In genomic region chr10:42278307-42278850, GRCm38 (mm10) we compare ENCODE assay signal across 8 mouse cellular contexts. TPM values are rescaled to one million over a fixed set of nuclear protein-coding genes. Genes with fewer than 3 reads are reported as not detected.
A peak's percentile ranks its signal among the peaks of the same experiment; 100 is the strongest.
DNase-seq lines count a peak whose midpoint lies in the region; ATAC-seq and TF ChIP-seq lines count a peak whose summit lies in the region.

No protein-coding gene starts in this region.

- H3K9ac ChIP-seq in liver, embryonic 12.5 days: peak overlapping the region; percentile 99

- WGBS in thymus, adult 2 months: 5% methylated on average over 38 of the region's 38 CpGs
- 3% methylated on average over 38 of the region's 38 CpGs for WGBS in liver, embryonic 12.5 days (ENCODE audit: insufficient replicate concordance)

- peaks cover 5% of the 10 kb centered on the region for H3K27me3 ChIP-seq in erythroblast, embryonic 14.5 days (ENCODE audit: control insufficient read depth)
- H3K27me3 ChIP-seq in thymus, adult 2 months (ENCODE audit: control insufficient read depth, insufficient read depth, low read length): no peaks in the 10 kb centered on the region
- no peaks in the 10 kb centered on the region; the same call in 1 of the 2 replicates for H3K27me3 ChIP-seq in liver, embryonic 12.5 days (replicated peaks)

- ATAC-seq in erythroblast, adult 5-6 weeks (replicated peaks; ENCODE audit: low FRiP score, poor library complexity, severe bottlenecking): no peak
- no peak for ATAC-seq in liver, embryonic 12.5 days

- H3K4me2 ChIP-seq in liver, embryonic 12.5 days: peak overlapping the region; percentile 98

- H3K9me3 ChIP-seq in erythroblast, embryonic 14.5 days (ENCODE audit: control insufficient read depth, low read length): no peaks in the 10 kb centered on the region
- H3K9me3 ChIP-seq in liver, embryonic 12.5 days (replicated peaks): no peaks in the 10 kb centered on the region

- peaks cover 35% of the 10 kb centered on the region for H3K4me1 ChIP-seq in erythroblast, embryonic 14.5 days (ENCODE audit: control insufficient read depth)
- peaks cover 17% of the 10 kb centered on the region for H3K4me1 ChIP-seq in thymus, adult 2 months (replicated peaks; ENCODE audit: control insufficient read depth, insufficient read depth, low read length)
- peaks cover 30% of the 10 kb centered on the region for H3K4me1 ChIP-seq in liver, embryonic 12.5 days

- no peak; the same call in 1 of the 2 replicates for TF ChIP-seq CTCF in thymus, adult 2 months (IDR thresholded peaks at IDR 0.05; ENCODE audit: borderline replicate concordance, control insufficient read depth, extremely low read depth, insufficient read depth, low read length, poor library complexity)

- H3K4me3 ChIP-seq in erythroblast, embryonic 14.5 days (replicated peaks): peak overlapping the region; percentile 90
- peak overlapping the region; percentile 58 for H3K4me3 ChIP-seq in thymus, adult 2 months (ENCODE audit: control insufficient read depth, insufficient read depth, low read length)
- H3K4me3 ChIP-seq in liver, embryonic 12.5 days: peak overlapping the region; percentile 98

- 0 out of 2 replicates have a peak overlapping the region, but pooled peaks have one; percentile 6 for H3K27ac ChIP-seq in thymus, adult 2 months (ENCODE audit: control insufficient read depth, insufficient read depth, low read length)
- H3K27ac ChIP-seq in liver, embryonic 12.5 days: peak overlapping the region; percentile 98

- peaks cover 21% of the 10 kb centered on the region for H3K36me3 ChIP-seq in erythroblast, embryonic 14.5 days (ENCODE audit: control insufficient read depth)
- H3K36me3 ChIP-seq in thymus, adult 2 months (ENCODE audit: control insufficient read depth, insufficient read depth, low read length): no peaks in the 10 kb centered on the region
- H3K36me3 ChIP-seq in liver, embryonic 12.5 days: peaks cover 19% of the 10 kb centered on the region

- TF ChIP-seq POLR2A in thymus, adult 2 months (IDR thresholded peaks at IDR 0.05; ENCODE audit: control insufficient read depth, extremely low read depth, insufficient read depth, low read length, poor library complexity): no peak

- no peak for DNase-seq in thymus, adult 2 months
- DNase-seq in thymus, adult 18-20 months: no peak
- DNase-seq in urinary bladder, postnatal 25 days (ENCODE audit: low spot score): no peak
- no peak for DNase-seq in cerebellum, postnatal 4 days (ENCODE audit: low spot score in 2 of 2)
- DNase-seq in layer of hippocampus, postnatal 36 days: no peak

RNA-seq across cellular contexts. Expression of gene Foxo3, which starts 1.8 kb away (rescaled TPM):
- 14.6 and 19.0 TPM in 2 replicates for polyA plus RNA-seq in erythroblast, embryonic 14.5 days (2012)
- 160 and 187 TPM in 2 replicates for total RNA-seq in erythroblast, adult 5-6 weeks (2015; ENCODE audit: low replicate concordance)
- total RNA-seq in erythroblast, adult 5-6 weeks (2017; ENCODE audit: low replicate concordance): 378 and 459 TPM in 2 replicates
- polyA plus RNA-seq in thymus, adult 2 months (2012; rRNA removed): 76.6 and 83.4 TPM in 2 replicates
- polyA plus RNA-seq in liver, embryonic 12.5 days (2016; fragmentation: Nextera tagmentation; extraction: Ambion mirVana): 16.9 and 17.9 TPM in 2 replicates
- 10 to 100 TPM; 45.7 to 50.1 TPM for total RNA-seq in layer of hippocampus, postnatal 36 days (2021)
